Mouse (Mus musculus) left cerebral cortex, postnatal 36 days (tissue): ENCODE results near the gene Ppp1r36. TPM values are rescaled to one million over a fixed set of nuclear protein-coding genes. Genes with fewer than 3 reads are reported as not detected.

Experiments
- DNase-seq, 2 experiments: peaks; one replicate each; pipeline ENCODE4 v3.0.0; 2021 to 2022; ENCODE audit warnings: low spot score in 2 of 2, mixed read lengths in 1 of 2
- intact Hi-C: fragments of 180-260 bp; cut with DNase I; formaldehyde crosslinking; loops from one replicate; pipeline ENCODE4 v1.15.1; 2025
- total RNA-seq, 2 experiments: library from RNA; stranded (reverse); gene quantifications; 2 replicates each; pipeline ENCODE4 v1.2.3; 2021

Ppp1r36 gene
- total RNA-seq, 2 experiments from 2014 or later = 1.2 to 1.3 TPM

GRCm38 (mm10) chr12:76478309-76479023, 61.1 kb downstream of the Ppp1r36 start:
- DNase-seq = no peak
- intact Hi-C loops = no loop called here

- intact Hi-C loops = no loop called here
- DNase-seq = no peak
These were observed 61.8 kb downstream of the Ppp1r36 start for GRCm38 (mm10) chr12:76479174-76479573.

- no peak for DNase-seq
- intact Hi-C loops = no loop called here
These were observed 62.6 kb downstream of the Ppp1r36 start for GRCm38 (mm10) chr12:76479836-76480495.

- intact Hi-C loops = no loop called here
These were observed 65.1 kb downstream of the Ppp1r36 start for GRCm38 (mm10) chr12:76482446-76482845.

GRCm38 (mm10) chr12:76482948-76483347, 65.6 kb downstream of the Ppp1r36 start:
- intact Hi-C loops = no loop called here

More at GRCm38 (mm10) chr12:76482446-76482845, 65.1 kb downstream of the Ppp1r36 start:
- DNase-seq = no peak

GRCm38 (mm10) chr12:76484881-76485280, 67.5 kb downstream of the Ppp1r36 start:
- no peak for DNase-seq
- intact Hi-C loops = no loop called here

More at GRCm38 (mm10) chr12:76482948-76483347, 65.6 kb downstream of the Ppp1r36 start:
- DNase-seq = no peak

- DNase-seq = no peak
- intact Hi-C loops = no loop called here
These were observed 68.0 kb downstream of the Ppp1r36 start for GRCm38 (mm10) chr12:76485381-76485780.

GRCm38 (mm10) chr12:76486943-76487342, 69.6 kb downstream of the Ppp1r36 start:
- no peak for DNase-seq
- intact Hi-C loops = no loop called here

Other genes starting within 250 kb of the Ppp1r36 start
- gene Esr2, start 240.3 kb upstream of the Ppp1r36 start, total RNA-seq = under 1 TPM; 0.20 to 0.34 TPM
- gene Tex21, start 170.8 kb upstream of the Ppp1r36 start, total RNA-seq = not detected
- 10 to 100 TPM; 35.0 to 36.9 TPM for gene Mthfd1, start 162.2 kb upstream of the Ppp1r36 start, total RNA-seq
- gene Akap5, start 92.6 kb upstream of the Ppp1r36 start, total RNA-seq = 10 to 100 TPM; 81.3 to 94.9 TPM
- 10 to 100 TPM; 17.8 to 19.6 TPM for gene Zbtb25, start 47.9 kb upstream of the Ppp1r36 start, total RNA-seq
- gene Zbtb1, start 47.3 kb upstream of the Ppp1r36 start, total RNA-seq = 1 to 10 TPM; 4.6 to 6.6 TPM
- 10 to 100 TPM; 62.5 to 67.5 TPM for gene Hspa2, start 13.4 kb upstream of the Ppp1r36 start, total RNA-seq
- 10 to 100 TPM; 16.6 to 18.3 TPM for gene Plekhg3, start 113.4 kb downstream of the Ppp1r36 start, total RNA-seq